Mouse (Mus musculus): Measurements from ENCODE around the gene Tusc1. TPM values are rescaled to one million over a fixed set of nuclear protein-coding genes. Genes with fewer than 3 reads are reported as not detected.

Tusc1 gene
- 10.1 and 11.4 TPM in 2 replicates for polyA plus RNA-seq (2015; fragmentation: Nextera tagmentation; extraction: Ambion mirVana)

GRCm38 (mm10) chr4:93335118-93336003, at the start of gene Tusc1:
Tusc1 (minus strand) TSS chr4:93335511.

All from spleen, postnatal 0 days (tissue).